Mouse (Mus musculus) megakaryocyte, embryonic 14.5 days (primary cell): ENCODE measurements around the gene Col6a6. TPM values are rescaled to one million over a fixed set of nuclear protein-coding genes. Genes with fewer than 3 reads are reported as not detected.

Source experiments
- H3K27me3 ChIP-seq: replicated peaks from 2 replicates; pipeline ENCODE3; 2012; ENCODE audit warnings: inconsistent platforms
- H3K36me3 ChIP-seq: replicated peaks from 2 replicates; pipeline ENCODE3; 2012; ENCODE audit warnings: low read length, inconsistent platforms, mixed read lengths
- H3K4me1 ChIP-seq: 2 replicates; pipeline ENCODE4 v1.6.1; 2012; ENCODE audit warnings: inconsistent platforms
- H3K4me3 ChIP-seq: replicated peaks from 2 replicates; pipeline ENCODE3; 2012; ENCODE audit warnings: moderate library complexity, mild to moderate bottlenecking, inconsistent platforms
- H3K9me3 ChIP-seq: 2 replicates; pipeline ENCODE4 v1.6.1; 2012; ENCODE audit warnings: inconsistent platforms
- FLI1 ChIP-seq: IDR thresholded peaks from 2 replicates; pipeline ENCODE4 v1.6.1; 2012; ENCODE audit warnings: low read length, inconsistent platforms, mixed read lengths
- GATA1 ChIP-seq: IDR thresholded peaks from 3 replicates; pipeline ENCODE4 v1.6.1; 2012; ENCODE audit warnings: mixed read lengths, low read length, inconsistent platforms, borderline replicate concordance
- polyA plus RNA-seq: library from polyadenylated mRNA; stranded (reverse); fragments of >175 nt; gene quantifications from 2 replicates; pipeline ENCODE4 v1.2.3, GENCODE M21; 2012; ENCODE audit warnings: low replicate concordance; ENCODE audit not compliant: insufficient read depth

Col6a6 gene
- polyA plus RNA-seq, 1 experiment = 0.12 TPM

DNA sequence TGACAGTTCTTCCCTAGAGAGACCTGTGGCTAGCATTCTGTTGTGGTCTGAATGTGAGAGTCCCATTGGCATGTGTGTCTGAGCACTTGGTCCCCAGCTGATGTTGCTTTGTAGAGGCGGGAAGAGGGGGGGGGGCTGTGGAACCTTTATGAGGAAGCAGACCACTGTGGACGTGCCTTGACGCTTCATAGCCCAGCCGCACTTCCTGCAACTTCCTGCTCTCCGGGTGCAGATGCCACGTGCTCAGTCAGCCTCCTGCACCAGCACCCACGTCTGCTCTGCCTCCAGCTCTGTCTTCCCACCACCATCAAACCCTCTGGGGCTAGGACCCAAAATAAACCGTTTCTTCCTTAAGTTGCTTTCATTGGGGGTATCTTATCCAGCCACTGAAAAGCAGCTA lies 24.5 kb downstream of the Col6a6 start:
- Histone ChIP-seq H3K4me1 (no peaks in the 10 kb centered on the region), H3K27me3 (no peaks in the 10 kb centered on the region), H3K9me3 (no peaks in the 10 kb centered on the region), H3K4me3 (no peak overlapping the region), H3K36me3 (no peaks in the 10 kb centered on the region)
- TF ChIP-seq FLI1 = no peak
- no peak for TF ChIP-seq GATA1

DNA sequence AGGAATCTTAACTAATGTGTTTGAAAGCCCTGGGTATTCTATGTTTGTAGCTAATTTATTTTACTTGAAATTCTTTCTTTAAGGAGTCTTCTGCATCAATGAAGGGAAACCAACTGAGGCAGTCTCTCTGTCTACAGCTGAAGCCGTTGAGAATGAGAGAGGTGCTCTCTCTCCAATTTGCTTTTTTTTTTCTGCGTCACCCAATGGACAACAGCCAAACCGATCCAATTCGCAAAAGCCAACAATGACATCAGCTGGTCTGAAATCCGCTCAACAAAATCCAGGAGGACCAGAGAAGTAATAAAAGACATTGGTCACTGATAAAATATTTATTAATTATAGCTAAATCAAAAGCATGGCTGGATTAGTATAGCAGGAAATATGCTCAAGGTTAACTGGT lies 26.5 kb downstream of the Col6a6 start:
- no peak overlapping the region for H3K4me3 ChIP-seq
- no peaks in the 10 kb centered on the region for H3K36me3 ChIP-seq
- H3K9me3 ChIP-seq = no peaks in the 10 kb centered on the region
- H3K27me3 ChIP-seq = no peaks in the 10 kb centered on the region
- TF ChIP-seq FLI1 (no peak), GATA1 (no peak)
- H3K4me1 ChIP-seq = no peaks in the 10 kb centered on the region

DNA sequence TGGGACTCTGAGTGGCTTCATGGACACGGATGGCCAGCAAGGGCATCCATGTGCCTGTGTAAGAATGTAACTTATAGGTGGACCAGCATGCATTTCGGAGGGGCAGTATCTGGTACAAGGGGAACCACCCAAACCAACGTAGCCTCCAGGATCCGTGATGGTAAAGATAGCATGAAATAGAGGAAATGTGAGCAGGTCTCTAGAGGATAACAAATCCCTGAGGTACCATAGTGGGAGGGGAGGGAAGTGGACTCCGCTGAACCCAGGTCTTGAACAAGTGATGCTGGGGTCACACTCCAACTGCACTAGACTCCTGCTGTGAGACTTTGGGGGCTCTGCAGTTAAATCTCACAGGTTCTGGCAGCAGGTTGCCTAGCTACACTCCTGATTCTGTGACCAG lies 27.7 kb downstream of the Col6a6 start:
- H3K9me3 ChIP-seq = no peaks in the 10 kb centered on the region
- no peaks in the 10 kb centered on the region for H3K4me1 ChIP-seq
- no peaks in the 10 kb centered on the region for H3K27me3 ChIP-seq
- no peaks in the 10 kb centered on the region for H3K36me3 ChIP-seq
- no peak for TF ChIP-seq FLI1
- TF ChIP-seq GATA1 = no peak
- no peak overlapping the region for H3K4me3 ChIP-seq

DNA sequence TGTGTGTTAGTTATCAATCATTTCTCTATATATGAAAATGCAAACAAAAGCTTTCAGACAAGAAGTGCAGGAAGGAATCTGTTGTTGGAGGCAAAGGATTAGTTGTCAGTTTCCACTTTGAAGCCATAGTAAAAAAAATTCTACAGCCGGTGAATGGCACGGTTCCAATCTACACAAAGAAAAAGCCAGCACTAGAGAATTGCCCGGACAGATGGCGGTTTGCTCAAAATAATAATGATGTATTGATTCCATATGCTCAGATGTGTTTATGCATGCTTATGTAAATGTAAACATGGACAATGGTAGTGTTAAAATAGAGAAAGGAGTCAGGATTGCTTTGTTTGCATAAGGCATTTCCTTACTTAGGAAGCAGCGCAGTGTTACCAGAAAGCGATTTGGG lies 31.8 kb downstream of the Col6a6 start:
- H3K9me3 ChIP-seq = no peaks in the 10 kb centered on the region
- no peaks in the 10 kb centered on the region for H3K4me1 ChIP-seq
- H3K36me3 ChIP-seq = no peaks in the 10 kb centered on the region
- TF ChIP-seq FLI1 (no peak), GATA1 (no peak)
- H3K27me3 ChIP-seq = no peaks in the 10 kb centered on the region
- H3K4me3 ChIP-seq = no peak overlapping the region

DNA sequence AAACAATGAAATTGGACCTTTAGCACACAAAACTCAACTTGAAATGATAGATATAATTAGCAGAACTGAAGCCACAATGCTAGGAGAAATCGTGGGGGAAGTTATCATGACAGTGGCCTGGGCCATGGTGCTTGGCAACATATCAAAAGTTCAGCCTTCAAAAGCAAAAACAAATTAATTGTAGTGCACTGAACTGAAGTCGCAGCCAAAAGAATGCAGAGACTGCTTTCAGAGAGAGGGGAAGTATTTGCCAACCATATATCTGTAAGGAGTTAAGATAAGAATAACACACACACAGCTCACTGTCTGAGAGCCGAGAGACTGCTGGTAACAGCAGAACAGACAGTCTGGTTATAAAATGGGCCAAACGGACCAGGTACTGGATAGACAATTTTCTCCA lies 33.0 kb downstream of the Col6a6 start:
- TF ChIP-seq GATA1 (no peak), FLI1 (no peak)
- H3K36me3 ChIP-seq = no peaks in the 10 kb centered on the region
- no peak overlapping the region for H3K4me3 ChIP-seq
- no peaks in the 10 kb centered on the region for H3K9me3 ChIP-seq
- H3K27me3 ChIP-seq = no peaks in the 10 kb centered on the region
- H3K4me1 ChIP-seq = no peaks in the 10 kb centered on the region

DNA sequence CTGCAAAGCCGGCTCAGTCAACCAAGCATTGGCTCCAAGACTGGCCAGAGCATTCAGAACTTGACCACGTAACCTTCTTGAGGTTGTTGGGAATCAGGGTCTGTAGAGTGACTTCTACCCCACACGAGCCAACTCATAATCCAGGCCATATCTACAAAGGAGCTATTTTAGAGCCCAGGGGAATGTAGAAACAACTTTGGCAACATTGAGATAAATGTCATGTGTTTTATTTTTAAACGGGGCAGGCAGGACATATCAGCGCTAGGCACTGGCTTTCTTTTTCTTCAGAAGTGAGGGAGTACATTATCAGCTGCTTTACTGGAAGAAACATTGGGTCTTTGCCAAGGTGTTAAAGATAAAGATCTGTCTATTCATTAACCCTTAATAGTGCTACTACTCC lies 36.1 kb downstream of the Col6a6 start:
- no peaks in the 10 kb centered on the region for H3K36me3 ChIP-seq
- TF ChIP-seq GATA1 = no peak
- TF ChIP-seq FLI1 = no peak
- H3K27me3 ChIP-seq = no peaks in the 10 kb centered on the region
- no peaks in the 10 kb centered on the region for H3K9me3 ChIP-seq
- H3K4me1 ChIP-seq = no peaks in the 10 kb centered on the region
- H3K4me3 ChIP-seq = no peak overlapping the region

DNA sequence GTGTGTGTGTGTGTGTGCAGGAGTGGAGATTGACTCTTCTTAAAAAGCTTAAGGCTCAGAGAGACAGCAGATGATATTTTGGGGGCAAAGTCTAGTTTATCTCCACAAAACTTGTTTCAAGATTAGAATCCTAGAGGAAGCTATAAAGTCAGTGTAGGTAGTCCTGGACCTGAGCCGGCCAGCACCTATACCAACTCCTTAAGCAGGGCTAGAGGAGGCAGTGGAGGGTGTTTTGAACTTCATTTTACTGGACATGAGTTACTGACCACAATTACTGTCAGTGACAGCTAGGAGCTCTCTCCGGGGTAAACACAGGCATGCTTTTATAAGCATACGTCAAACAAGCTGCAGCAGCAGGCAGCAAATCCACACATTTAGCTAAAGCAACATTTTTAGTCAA lies 39.8 kb downstream of the Col6a6 start:
- Histone ChIP-seq H3K36me3 (no peaks in the 10 kb centered on the region), H3K27me3 (no peaks in the 10 kb centered on the region), H3K4me3 (no peak overlapping the region), H3K4me1 (no peaks in the 10 kb centered on the region), H3K9me3 (no peaks in the 10 kb centered on the region)
- TF ChIP-seq GATA1 = no peak
- TF ChIP-seq FLI1 = no peak

DNA sequence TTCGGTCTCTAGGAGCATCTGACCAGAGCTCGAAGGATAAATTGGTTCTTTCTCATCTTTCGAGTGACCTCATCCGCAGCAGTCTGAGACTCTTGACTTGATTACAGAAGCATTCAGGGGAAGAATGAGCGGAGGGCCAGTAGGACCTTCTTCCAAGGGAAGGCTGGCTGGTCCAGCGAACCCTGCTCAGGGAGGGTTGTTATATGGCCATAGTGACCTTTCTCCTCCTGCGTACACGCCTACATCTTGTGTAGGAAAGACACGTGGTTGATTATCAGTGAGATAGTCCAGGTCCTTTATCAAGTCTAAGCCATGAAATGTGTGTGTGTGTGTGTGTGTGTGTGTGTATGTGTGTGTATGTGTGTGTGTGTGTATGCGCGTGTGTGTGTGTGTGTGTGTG lies 40.2 kb downstream of the Col6a6 start:
- H3K4me3 ChIP-seq = no peak overlapping the region
- no peak for TF ChIP-seq GATA1
- TF ChIP-seq FLI1 = no peak
- no peaks in the 10 kb centered on the region for H3K9me3 ChIP-seq
- no peaks in the 10 kb centered on the region for H3K27me3 ChIP-seq
- no peaks in the 10 kb centered on the region for H3K4me1 ChIP-seq
- no peaks in the 10 kb centered on the region for H3K36me3 ChIP-seq

DNA sequence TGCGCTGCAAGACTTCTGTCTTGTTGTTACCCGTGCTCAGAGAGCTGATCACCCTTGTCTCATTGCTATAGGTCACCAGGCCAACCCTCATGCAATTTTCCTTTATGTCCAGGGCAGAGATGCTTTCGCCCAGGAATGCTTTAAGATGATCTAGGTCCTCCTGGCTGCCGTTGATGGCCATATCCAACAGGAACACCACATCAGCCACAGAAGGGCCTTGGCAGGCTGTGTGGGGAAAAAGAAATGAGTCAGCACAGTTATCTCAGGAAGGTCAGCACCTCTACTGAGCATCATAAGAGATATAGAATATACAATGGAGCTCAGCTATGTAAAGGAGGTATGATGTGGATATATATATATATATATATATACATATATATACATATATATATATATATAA lies 43.9 kb downstream of the Col6a6 start:
- TF ChIP-seq GATA1 (no peak), FLI1 (no peak)

DNA sequence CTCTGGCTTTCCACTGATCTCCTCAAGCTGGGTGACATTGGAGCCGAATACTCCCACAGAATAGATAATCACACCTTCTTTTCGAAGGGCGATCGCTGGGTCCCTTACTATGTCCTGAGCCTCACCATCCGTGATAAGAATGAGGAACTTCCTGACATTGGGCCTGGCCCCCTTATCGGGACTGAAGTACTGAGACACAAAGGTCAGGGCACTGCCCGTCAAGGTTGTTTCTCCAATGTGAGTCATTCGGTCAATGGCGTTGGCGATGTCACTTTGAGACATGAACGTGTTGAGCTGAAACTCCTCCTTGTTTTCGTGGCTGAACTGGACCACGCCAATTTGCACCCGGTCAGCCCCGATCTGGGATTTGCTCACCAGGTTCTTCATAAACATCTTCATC lies 47.3 kb downstream of the Col6a6 start:
- no peak overlapping the region for H3K4me3 ChIP-seq
- peaks cover 32% of the 10 kb centered on the region for H3K9me3 ChIP-seq
- H3K4me1 ChIP-seq = no peaks in the 10 kb centered on the region
- TF ChIP-seq GATA1 = no peak
- no peak for TF ChIP-seq FLI1
- no peaks in the 10 kb centered on the region for H3K36me3 ChIP-seq
- no peaks in the 10 kb centered on the region for H3K27me3 ChIP-seq

More for the DNA sequence above, 43.9 kb downstream of the Col6a6 start:
- Histone ChIP-seq H3K4me3 (no peak overlapping the region), H3K36me3 (no peaks in the 10 kb centered on the region), H3K4me1 (no peaks in the 10 kb centered on the region), H3K9me3 (peaks cover 10% of the 10 kb centered on the region; the same call in 1 of the 2 replicates), H3K27me3 (no peaks in the 10 kb centered on the region)

DNA sequence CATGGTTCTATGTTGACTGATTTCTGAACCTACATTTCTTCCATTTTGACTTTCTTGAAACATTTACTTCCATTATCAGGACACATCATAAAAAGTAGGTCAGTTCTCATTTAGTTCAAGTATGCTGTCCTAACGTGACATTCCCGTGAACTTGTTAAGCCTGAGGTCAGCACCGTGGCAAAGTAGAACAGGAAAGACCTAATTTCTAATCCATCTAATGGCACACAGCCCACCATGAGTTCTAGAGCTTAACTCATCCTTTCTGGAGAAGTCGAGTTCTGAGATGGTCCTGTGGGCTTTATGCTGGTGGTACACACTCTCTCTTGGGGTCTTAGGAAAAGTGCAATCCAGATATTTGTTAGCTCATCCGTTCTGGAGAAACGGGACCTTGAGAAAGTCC lies 49.2 kb downstream of the Col6a6 start:
- H3K4me3 ChIP-seq = no peak overlapping the region
- no peaks in the 10 kb centered on the region for H3K4me1 ChIP-seq
- H3K36me3 ChIP-seq = no peaks in the 10 kb centered on the region
- no peak for TF ChIP-seq FLI1
- no peak for TF ChIP-seq GATA1
- H3K27me3 ChIP-seq = no peaks in the 10 kb centered on the region
- peaks cover 41% of the 10 kb centered on the region for H3K9me3 ChIP-seq
